Mouse (Mus musculus): ENCODE data around the gene Zfp989. TPM values are rescaled to one million over a fixed set of nuclear protein-coding genes. Genes with fewer than 3 reads are reported as not detected.

Zfp989 gene
- not detected in 2 replicates for polyA plus RNA-seq (2021; fragmentation: Nextera tagmentation)
- long read RNA-seq, experiment 1, result 0 reads
- long read RNA-seq, experiment 2, result 0 reads

GRCm38 (mm10) chr4:146971757-146972156 lies at the start of gene Zfp989:
Gene Zfp989, plus strand, starts transcription at chr4:146971976.

GRCm38 (mm10) chr4:147021550-147021949 lies 49.8 kb downstream of the Zfp989 start, which contains the start of gene Rex2:
Gene Rex2, plus strand, starts transcription at chr4:147021850.

Other genes with a start within 250 kb of the Zfp989 start
- gene Gm21411, start 62.4 kb upstream of the Zfp989 start, polyA plus RNA-seq (2021; fragmentation: Nextera tagmentation), result not detected in 2 replicates
- not detected in 2 replicates for gene Rex2, start 49.9 kb downstream of the Zfp989 start, polyA plus RNA-seq (2021; fragmentation: Nextera tagmentation)
- gene Zfp991, start 160.1 kb downstream of the Zfp989 start, polyA plus RNA-seq (2021; fragmentation: Nextera tagmentation), result 1.6 and 1.9 TPM in 2 replicates

Measured in layer of hippocampus, adult 6 months (tissue).